Mouse (Mus musculus): ENCODE data around the gene Srebf2. TPM values are rescaled to one million over a fixed set of nuclear protein-coding genes. Genes with fewer than 3 reads are reported as not detected.
"Not testable (repeated sequence)": the region's sequence is repeated elsewhere in the genome, so short reads cannot be mapped to it uniquely, and the experiment has no call there.

Gene Srebf2
- total RNA-seq, 2 experiments from 2014 or later = 172 to 174 TPM

DNA sequence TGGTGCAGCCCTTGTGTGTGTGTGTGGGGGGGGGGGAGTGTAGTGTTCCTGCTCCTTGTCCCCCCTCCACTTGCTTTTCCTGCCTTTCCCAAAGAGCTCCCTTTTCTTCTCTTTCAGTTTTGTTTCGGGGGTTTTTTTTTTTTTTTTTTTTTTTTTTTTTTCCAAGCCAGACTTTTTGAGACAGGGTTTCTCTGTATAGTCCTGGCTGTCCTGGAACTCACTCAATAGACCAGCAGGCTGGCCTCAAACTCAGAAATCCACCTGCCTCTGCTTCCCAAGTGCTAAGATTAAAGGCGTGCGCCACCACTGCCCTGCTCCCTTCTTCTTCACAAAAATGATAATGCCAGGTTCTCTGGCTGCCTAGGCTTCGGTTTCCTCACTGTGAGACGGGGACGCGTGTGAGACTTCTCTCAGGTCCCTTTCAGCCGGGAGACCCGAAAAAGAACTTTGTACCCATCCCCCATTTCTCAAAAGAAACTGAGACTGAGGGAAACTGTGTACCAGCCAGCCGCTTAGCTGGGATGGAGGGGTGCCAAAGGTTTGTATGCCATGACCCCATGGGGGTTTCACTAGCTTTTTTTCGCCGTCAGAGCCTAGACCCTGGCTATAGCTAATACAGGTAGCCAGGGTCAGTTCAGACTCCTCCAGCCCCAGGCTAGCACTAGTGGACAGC lies 73.2 kb downstream of the Srebf2 start:
- DNase-seq (ENCODE audit: extremely low spot score in 1 of 2, low spot score in 1 of 2) = no peak

DNA sequence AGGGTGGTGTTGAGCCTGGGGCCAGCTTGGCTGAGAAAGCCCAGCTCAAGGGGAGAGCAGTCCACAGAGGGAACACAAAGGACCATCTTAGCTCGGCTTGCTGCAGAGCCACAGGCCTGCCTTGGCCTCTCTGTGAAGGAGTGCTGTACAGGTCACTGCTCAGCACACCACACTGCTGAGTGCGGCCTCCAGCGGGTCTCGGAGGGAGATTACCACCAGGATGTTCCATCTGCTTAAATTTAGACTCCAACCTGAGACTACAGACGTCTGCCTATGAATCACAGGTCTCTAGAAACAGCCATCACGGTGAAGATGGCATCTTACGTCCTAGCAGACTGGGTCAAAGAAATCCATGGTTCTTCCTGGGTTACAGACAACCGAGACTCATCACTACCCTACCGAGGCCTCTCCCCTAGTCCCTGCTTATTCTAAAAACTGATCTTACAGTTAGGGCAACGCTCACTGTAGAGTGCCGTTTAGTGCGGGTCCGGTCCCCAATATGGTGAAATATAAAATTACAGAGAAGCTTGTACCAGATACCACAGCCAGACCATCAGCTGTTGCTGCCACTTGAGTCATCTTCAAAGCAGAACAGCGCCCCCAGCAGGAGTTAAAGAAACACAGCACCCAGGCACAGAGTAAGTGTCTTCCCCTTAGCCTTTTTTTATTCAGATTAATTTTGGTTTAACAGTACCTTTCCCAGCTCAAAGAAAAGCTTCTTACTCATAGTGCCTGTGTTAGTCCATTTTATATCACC lies 74.3 kb downstream of the Srebf2 start:
- DNase-seq (ENCODE audit: extremely low spot score in 1 of 2, low spot score in 1 of 2) = no peak

DNA sequence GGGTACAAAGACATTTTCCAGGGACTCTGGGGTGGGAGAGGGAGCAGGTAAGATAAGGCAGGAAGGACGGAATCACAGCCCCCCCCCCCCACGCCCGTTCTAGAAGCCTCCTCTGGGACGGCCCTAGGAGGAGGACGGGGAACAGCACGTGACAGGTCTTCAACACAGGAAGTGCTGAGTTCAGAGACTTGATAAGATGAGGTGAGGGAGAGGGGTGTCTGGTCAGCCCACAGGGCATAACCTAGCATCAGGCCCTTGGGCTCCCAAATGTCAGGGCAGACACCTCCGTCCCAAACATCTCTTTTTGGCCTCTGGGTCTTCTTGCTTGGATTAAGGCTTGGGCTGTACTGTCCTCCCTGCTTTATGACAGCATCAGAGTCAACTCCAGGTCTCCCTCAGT lies 76.3 kb downstream of the Srebf2 start:
- no peak for DNase-seq (ENCODE audit: extremely low spot score in 1 of 2, low spot score in 1 of 2)

DNA sequence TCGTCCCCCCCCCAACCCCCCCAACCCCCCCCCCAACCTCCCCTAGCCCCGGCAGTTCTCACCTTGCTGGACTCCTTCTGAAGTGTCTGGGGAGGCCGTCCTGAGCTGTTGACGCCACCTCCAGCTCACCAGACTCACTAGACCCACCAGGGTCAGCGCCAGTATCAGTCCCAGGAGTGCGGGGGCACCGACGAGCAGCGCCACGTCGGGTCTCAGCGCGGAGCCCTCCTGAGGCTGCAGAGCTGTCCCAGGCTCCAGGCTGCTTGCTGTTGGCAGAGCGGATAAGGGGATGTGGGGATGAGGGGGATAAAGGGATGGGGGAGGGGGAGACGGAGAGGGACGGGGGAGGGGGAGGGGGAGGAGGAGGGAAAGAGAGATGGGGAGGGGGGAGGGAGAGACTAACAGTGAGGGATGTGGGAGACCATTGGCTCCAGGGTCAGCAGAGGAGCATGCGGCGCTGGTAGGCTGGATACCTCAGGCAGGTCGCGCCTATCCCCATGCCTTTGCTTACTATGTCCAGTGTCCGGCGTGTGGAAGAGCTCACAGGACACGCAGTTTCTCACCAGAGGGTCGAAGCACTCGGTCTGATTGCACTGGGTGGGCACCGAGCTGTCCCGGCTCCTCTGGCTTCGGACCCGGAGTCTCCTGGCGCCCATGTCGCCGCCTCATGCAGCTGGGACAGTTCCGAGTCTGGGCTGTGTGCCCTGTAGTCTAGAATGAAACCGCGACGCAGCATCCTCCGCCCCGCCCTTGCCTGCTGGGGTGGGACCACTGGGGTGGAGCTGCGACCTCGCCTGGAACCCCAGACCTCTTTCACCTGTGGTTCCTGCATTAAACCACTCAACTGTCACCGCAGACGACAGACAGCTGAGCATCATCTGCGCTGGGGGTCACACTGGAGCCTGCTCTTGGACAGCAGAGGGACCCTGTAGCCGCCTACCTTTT lies 76.9 kb downstream of the Srebf2 start, which contains the start of gene Tnfrsf13c:
Tnfrsf13c (minus strand) TSS at position 713 of the 945 bp plus-strand sequence.
- DNase-seq (ENCODE audit: extremely low spot score in 1 of 2, low spot score in 1 of 2) = no peak

DNA sequence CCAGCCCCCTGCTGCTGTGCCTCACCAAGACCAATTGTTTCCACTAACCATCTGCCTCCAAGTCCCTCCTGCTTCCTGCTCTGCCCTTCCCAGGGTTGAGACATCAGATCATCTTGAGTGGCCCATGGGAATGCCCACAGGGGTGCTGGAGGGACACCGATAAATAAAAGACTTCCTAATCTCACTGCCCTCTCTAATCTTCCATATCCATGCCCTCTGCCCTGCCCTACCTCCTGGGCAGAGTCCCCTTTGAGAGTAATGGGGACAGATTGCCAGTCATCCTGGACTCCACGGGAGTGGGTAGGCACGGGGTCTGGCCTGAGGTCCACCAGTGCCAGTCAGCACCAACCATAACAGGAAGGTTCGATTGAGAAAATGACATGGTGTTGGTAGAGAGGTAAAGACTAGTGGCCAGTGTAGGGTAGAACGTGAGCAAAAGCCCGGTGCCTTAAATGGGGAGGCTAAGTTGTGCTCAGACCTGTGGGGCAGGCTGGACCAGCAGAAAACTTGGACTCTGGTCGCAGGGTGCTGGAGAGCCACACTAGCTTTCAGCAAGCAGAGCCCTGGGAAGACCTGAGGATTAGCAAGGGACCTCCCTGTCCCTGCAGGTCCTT lies 77.7 kb downstream of the Srebf2 start:
- DNase-seq (ENCODE audit: extremely low spot score in 1 of 2, low spot score in 1 of 2) = no peak

DNA sequence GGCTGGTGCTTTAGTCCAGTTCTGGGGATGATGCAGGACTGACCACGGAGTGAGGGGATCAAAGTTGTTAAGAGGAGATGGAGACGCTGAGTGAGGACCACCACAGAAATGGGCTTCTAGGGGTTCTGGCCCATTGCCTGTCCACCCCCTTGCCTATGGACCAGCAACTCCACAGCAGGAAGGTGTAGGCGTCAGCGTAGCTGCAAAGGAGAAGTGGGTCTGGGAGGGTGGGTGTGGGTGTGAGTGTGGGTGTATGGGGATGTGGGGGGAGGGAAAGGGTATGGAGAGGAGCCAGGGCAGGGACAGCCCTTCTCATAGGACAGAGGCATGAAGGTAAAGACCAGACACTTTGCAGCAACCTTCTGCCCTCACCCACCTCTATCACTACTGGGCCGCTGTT lies 78.8 kb downstream of the Srebf2 start:
- DNase-seq (ENCODE audit: extremely low spot score in 1 of 2, low spot score in 1 of 2) = no peak

DNA sequence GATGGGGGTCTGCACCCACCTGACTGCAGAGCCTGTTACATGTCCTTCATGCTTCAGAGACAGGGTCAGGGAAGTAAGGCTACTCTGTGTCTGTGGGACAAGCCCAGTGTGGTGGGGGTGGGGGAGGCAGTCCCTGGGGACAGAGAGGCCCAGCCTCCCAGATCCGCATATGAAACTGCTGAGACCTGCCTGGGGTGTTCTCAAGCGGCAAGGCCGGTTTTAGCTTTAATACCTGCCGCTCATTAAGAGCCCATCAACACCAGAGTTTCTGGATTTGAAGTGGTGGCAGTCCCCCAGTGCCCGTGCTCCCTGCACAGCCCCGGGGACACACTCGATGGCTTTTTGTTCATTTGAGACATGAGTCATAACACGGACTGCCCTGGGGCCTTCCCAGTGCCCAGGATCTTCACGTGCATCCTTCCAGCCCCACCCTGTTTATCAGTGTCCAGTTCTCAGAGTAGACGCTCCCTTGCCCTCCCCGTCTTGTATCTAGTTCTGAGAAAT lies 82.6 kb downstream of the Srebf2 start:
- DNase-seq (ENCODE audit: extremely low spot score in 1 of 2, low spot score in 1 of 2) = no peak

DNA sequence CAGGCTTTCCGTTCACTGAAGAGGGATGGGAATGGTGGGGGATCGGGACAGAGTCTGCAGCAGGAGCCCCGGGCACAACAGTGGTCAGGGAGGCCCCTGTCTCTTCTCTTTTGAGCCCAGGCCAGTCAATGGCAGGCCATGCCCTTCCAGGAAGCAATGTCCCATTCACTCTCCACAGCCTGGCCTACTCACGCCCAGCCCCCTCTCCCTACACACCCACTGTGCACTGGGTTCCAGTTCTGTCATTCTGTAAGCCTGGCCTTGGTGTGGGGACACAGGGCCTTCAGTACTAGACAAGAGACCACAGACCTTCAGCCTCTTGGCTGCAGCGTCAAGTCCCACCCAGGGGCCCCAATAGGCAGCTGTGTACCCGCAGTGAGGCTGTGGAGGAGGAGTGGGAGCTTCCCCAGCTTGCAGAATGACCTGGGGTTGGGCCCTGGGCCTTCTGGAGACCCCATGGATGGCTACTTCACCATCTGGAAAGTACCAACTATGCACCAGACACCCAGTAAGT lies 83.2 kb downstream of the Srebf2 start:
- no peak for DNase-seq (ENCODE audit: extremely low spot score in 1 of 2, low spot score in 1 of 2)

DNA sequence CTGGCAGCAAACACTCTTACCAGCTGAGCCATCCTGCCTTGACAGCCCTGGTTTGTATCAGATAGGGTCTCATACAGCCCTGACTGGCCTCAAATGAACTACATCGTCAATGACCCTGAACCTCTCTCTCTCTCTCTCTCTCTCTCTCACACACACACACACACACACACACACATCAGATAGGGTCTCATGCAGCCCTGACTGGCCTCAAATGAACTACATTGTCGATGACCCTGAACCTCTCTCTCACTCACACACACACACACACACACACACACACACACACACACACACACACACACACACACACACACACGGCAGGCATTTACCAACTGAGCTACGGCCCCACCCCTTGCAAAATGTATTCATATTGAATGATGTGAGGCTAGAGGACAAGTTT lies 84.1 kb downstream of the Srebf2 start:
- DNase-seq (ENCODE audit: extremely low spot score in 1 of 2, low spot score in 1 of 2) = no peak

DNA sequence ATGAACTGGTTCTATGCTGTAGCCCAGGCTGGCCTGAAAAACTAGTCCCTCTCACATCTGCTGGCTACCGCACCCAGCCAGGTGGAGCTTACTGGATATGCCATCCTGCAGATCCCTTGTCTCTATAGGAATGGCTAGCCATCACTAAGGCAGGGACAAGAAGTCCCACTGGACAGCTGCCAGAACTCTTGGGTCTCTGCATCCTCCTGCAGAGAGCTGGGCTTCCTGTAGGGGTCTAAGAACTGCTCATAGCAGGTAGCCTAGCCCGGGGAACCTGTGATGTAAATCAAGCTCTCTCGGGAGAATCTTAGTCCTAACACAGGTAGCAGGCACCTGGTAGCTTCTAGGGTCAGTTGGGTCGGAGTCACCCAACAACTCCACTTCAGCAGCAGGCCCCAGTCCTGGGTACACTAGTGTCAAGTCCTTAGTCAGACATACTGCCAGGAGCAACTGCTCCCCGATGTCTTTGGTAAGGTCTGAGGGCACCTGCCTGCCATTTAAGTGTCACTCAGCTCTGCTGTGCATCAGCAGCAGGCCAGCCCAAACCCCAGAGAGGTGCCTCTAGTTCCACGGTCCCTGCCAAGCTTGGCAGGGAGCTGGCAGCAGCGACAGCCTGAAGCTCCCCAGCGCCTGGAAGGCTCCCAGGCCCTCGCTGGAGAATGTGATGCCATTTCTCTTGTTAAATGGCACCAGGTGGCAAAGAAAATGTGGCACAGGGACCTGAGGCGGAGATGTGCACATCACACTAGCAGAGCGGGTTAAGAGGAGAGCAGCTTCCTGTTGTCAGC lies 84.8 kb downstream of the Srebf2 start:
- no peak for DNase-seq (ENCODE audit: extremely low spot score in 1 of 2, low spot score in 1 of 2)

DNA sequence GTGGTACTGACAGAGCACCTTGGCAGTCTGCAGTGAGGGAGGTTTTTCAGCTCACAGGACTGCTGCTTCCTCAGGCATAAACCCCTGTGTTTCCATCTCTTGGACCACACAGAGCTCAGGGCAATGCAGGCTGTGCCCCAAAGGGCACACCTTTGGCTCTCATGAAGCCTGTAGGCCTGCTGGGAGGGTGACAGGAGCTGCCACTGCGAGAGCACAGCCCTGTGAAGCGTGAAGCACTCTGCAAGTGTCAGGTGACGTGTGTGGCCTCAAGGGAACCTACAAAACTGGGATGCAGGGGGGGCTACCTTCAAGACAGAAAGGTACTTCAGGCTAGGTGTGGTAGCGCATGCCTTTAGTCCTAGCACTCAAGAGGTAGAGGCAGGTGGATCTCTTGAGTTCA lies 85.7 kb downstream of the Srebf2 start:
- DNase-seq (ENCODE audit: extremely low spot score in 1 of 2, low spot score in 1 of 2) = no peak

DNA sequence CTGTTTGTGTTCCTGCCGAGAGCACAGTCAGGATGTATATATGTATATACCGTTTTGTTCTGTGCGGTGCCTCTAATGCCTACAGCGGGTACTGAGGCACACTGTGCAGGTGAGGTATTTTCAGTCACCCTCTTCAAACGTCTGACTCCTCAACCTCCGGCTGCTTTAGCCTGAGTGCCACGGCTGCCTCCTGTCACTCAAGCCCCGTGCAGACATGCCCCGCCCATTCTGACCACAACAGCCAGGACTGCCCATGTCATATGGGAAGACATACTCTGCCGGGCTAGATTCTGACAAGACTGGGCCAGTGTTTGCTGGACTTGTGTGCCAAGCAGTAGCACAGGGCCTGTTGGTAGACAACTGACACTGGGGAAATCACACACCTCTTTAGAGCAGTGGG lies 88.7 kb downstream of the Srebf2 start:
- no peak for DNase-seq (ENCODE audit: extremely low spot score in 1 of 2, low spot score in 1 of 2)

DNA sequence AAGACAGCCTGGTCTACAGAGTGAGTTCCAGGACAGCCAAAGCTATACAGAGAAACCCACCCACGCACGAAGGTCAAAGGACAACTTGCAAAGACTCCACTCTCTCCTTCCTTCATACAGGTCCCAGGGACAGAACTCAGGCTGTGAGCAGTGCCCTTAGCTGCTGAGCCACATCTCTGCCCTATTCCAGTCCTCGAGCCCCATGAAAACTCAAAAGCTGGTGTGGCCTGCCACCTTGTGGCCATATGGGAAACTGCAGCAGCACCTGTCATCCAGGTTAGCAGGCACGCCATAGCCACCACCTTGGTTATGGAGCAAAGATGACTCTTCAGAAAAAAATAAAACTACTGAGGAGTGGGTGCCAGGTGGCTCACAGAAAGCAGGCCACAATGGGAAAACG lies 89.6 kb downstream of the Srebf2 start:
- peak; percentile 82 to 91 for DNase-seq (ENCODE audit: extremely low spot score in 1 of 2, low spot score in 1 of 2)

DNA sequence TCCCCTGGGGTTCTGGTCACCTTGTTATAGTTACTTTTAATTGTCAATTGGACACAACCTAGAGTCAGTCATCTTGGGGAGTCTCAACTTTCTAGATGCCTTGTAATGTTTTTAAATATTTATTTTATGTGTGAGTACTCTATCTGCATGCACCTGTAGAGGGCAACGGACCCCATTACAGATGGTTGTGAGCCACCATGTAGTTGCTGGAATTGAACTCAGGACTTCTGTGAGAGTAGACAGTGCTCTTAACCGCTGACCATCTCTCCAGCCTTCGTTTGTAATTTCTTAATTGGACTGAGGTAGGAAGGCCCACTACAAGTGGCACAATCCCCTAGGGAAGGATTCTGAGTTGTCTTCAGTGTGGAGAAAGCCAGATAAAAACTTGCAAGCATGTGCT lies 96.3 kb downstream of the Srebf2 start:
- DNase-seq (ENCODE audit: extremely low spot score in 1 of 2, low spot score in 1 of 2) = no peak

DNA sequence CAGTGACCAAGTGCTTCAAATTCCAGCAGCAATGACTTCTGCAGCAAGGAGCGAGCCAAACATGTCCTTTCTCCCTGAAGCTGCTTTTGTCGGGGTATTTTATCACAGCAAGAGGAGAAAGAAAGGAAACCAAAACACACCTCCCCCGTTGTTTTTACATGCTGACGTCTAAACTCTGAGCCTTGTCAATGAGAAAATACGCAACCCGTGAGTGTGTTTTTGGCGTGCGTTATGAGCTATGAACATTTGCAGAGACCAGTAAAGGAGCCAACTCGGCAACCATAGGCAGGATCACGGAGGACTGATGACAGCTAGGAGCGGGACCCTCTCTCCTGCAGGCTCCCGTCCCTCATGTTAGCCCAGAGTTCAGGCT lies 96.7 kb downstream of the Srebf2 start:
- DNase-seq (ENCODE audit: extremely low spot score in 1 of 2, low spot score in 1 of 2) = no peak

DNA sequence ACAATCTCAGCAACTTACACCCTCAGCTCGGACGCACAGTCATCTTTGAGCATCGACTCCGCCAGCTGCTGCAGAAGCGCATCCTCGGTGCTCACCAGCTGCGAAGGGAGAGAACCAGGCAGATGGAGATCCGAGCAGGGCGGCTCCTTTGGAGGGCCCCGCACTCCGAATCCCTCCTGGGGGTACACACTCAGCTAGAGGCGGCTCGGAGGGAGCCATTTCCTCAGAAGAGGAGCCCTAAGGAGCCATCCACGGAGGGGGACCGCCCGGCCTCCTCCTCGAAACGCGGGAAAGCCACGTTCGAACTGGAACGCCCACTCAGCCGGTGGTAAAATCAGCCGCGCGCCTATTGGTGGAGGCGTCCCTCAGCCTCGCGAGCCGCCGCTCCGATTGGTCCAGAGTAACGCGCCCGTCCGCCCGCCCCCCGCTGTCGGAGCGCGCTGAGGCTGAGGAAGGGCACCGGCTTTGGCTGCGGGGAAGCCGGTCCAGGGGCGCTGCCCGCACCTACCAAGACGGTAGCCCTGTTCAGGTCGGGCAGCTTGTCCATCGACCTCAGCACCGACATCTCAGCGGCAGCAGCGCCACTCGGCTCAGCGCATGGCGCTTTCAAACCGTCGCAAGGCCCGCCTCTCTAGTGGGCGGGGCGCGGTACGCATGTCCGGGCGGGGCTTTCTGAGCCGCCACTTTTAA lies 97.3 kb downstream of the Srebf2 start, which contains the start of gene Cenpm:
Cenpm (minus strand) TSS at position 634 of the 690 bp plus-strand sequence.
- DNase-seq (ENCODE audit: extremely low spot score in 1 of 2, low spot score in 1 of 2) = peak; percentile 84 to 88

DNA sequence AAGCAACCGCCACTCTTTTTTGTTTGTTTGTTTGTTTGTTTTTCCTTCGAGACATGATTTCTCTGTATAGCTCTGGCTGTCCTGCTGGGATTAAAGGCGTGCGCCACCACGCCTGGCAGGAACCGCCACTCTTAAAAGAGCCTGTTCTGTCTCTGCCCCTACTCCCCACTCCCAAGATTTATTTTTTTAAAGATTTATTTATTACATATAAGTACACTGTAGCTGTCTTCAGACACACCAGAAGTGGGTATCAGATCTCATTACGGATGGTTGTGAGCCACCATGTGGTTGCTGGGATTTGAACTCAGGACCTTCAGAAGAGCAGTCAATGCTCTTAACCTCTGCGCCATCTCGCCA lies 97.8 kb downstream of the Srebf2 start:
- not testable (repeated sequence) for DNase-seq (ENCODE audit: extremely low spot score in 1 of 2, low spot score in 1 of 2)

DNA sequence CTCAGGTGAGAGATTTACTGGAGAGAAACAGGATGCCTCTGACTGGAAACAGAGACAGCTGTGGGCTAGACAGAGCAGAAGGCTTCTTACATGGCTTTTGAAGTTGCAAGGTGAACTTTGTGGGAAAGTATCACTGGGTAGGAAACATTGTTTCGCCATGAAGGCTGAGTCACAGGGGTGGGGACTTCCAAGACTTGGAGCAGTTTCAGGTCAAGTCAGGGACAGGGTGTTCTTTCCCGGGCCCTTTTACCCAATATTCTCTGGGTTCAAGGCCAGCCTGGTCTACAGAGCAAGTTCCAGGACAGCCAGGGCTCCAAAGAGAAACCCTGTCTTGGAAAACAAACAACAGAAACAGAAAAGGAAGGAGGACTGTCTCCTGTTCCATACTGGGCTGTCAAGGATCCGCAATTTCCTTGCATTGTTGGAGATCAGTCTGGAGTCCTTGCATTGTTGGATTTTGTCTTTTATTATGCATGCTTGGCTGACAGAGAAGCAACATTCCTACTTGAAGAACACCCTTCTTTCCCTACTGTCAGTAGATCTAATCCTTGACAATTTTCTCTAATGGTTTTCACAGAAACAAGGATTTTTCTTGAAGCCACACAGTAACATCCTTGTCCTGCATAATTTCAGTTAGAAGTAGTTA lies 100.3 kb downstream of the Srebf2 start:
- DNase-seq (ENCODE audit: extremely low spot score in 1 of 2, low spot score in 1 of 2) = no peak

Measured in layer of hippocampus, postnatal 25 days (tissue).